16 mouse cellular contexts compared by ENCODE assay signal in the genomic region with DNA sequence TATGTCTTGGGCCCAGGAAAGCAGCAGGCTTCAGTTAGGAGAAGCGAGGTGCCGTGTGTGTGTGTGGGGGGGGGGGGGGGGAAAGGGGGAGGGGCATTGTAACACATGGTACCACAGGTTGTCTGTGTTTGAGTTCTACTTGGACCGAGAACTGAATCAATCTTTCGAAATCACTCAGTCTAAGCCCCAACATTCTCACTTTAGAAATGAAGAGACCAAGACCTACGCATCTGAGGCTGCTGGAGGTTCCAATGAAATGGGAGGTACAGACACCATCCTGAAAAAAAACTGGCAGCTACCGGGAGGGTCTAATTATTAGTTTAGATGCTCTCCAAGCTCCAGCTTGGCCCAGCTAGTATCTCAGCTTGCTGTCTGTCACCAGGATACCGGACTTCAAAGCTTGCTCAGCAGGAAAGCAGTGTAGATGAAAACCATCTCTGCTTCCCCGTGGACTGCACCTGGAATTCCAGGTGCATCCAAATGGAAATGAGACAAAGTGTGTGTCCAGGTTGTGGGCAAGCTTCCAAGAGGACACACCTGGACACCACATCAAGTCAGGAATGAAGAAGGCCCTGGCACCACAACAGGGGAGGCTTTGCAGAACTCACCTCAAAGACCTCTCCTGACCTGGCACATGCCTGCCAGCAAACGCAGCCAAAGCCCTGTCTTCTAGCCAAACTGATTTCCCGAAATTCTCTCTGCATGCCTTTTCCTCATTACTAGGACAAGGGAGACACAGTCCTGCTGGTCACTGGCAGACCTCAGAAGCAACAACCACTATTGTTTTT. TPM values are rescaled to one million over a fixed set of nuclear protein-coding genes. Genes with fewer than 3 reads are reported as not detected.
DNase-seq lines count a peak whose midpoint lies in the region; ATAC-seq and TF ChIP-seq lines count a peak whose summit lies in the region.
"Had no signal": no experiment of that assay in that cellular context is flagged by ENCODE, and none has a peak within 500 bp of the region (broad histone marks: within the 10 kb centered on the region; RNA-seq: fewer than 3 reads in every experiment).

No protein-coding gene starts in this region.

- peaks cover 6% of the 10 kb centered on the region; the same call in 1 of the 2 replicates for H3K79me2 ChIP-seq in liver, adult 2 months (ENCODE audit: control insufficient read depth, insufficient read depth, low read length)

- ATAC-seq in neural tube, embryonic 15.5 days (ENCODE audit: low FRiP score): no peak
- ATAC-seq: intestine, embryonic 15.5 days; midbrain, embryonic 16.5 days; Patski had no signal

- peaks cover 2% of the 10 kb centered on the region for H3K4me1 ChIP-seq in liver, adult 2 months (ENCODE audit: control insufficient read depth, insufficient read depth, low read length)
- no peaks in the 10 kb centered on the region for H3K4me1 ChIP-seq in neural tube, embryonic 15.5 days
- H3K4me1 ChIP-seq: hindbrain, embryonic 10.5 days; intestine, embryonic 15.5 days; neural tube, embryonic 12.5 days had no signal

- no peak for TF ChIP-seq POLR2A in liver, adult 2 months (IDR thresholded peaks at IDR 0.05; ENCODE audit: extremely low read depth, insufficient read depth, low read length)

- H3K9ac ChIP-seq in liver, adult 2 months (ENCODE audit: low read depth, low read length): no peak overlapping the region
- H3K9ac ChIP-seq in neural tube, embryonic 15.5 days (replicated peaks): no peak overlapping the region
- H3K9ac ChIP-seq: embryonic facial prominence, embryonic 13.5 days; intestine, embryonic 15.5 days; neural tube, embryonic 12.5 days had no signal

- WGBS in liver, adult 2 months: 40% methylated on average over 10 of the region's 10 CpGs
- 78% methylated on average over 10 of the region's 10 CpGs for WGBS in neural tube, embryonic 15.5 days

- H3K36me3 ChIP-seq in liver, adult 2 months (ENCODE audit: control insufficient read depth, insufficient read depth, low read length): no peaks in the 10 kb centered on the region
- H3K36me3 ChIP-seq in neural tube, embryonic 15.5 days: no peaks in the 10 kb centered on the region
- H3K36me3 ChIP-seq: hindbrain, embryonic 10.5 days; neural tube, embryonic 12.5 days had no signal

- peak; percentile 68 for DNase-seq in liver, adult 2 months (ENCODE audit: extremely low read depth, low read depth, low spot score)
- no peak for DNase-seq in liver
- DNase-seq in cerebellum, adult 11-12 months: peak; percentile 83
- peak; percentile 81 to 83 for DNase-seq in cerebellum, postnatal 25 days
- peak; percentile 56 for DNase-seq in induced T-regulatory cell, adult 2 months (ENCODE audit: low read depth)
- DNase-seq in spleen, adult 18-20 months: no peak
- no peak for DNase-seq in testis, postnatal 10 days (ENCODE audit: low spot score)
- DNase-seq: kidney, postnatal 10 days; lung, adult 18-20 months had no signal

- no peak for TF ChIP-seq CTCF in liver, adult 2 months (IDR thresholded peaks at IDR 0.05; ENCODE audit: low read depth, low read length)

- H3K4me2 ChIP-seq in neural tube, embryonic 15.5 days: no peak overlapping the region
- H3K4me2 ChIP-seq: embryonic facial prominence, embryonic 13.5 days; intestine, embryonic 15.5 days; neural tube, embryonic 12.5 days had no signal

- H3K4me3 ChIP-seq in liver, adult 2 months (ENCODE audit: insufficient read depth, low read depth, low read length): no peak overlapping the region
- no peak overlapping the region for H3K4me3 ChIP-seq in neural tube, embryonic 15.5 days (replicated peaks)
- H3K4me3 ChIP-seq: embryonic facial prominence, embryonic 13.5 days; hindbrain, embryonic 10.5 days; intestine, embryonic 15.5 days; neural tube, embryonic 12.5 days had no signal

- no peaks in the 10 kb centered on the region; the same call in 1 of the 2 replicates for H3K9me3 ChIP-seq in neural tube, embryonic 15.5 days (replicated peaks)
- H3K9me3 ChIP-seq: embryonic facial prominence, embryonic 13.5 days; intestine, embryonic 15.5 days; neural tube, embryonic 12.5 days had no signal

- H3K27me3 ChIP-seq in liver, adult 2 months (ENCODE audit: control insufficient read depth, insufficient read depth, low read length): no peaks in the 10 kb centered on the region
- no peaks in the 10 kb centered on the region for H3K27me3 ChIP-seq in neural tube, embryonic 15.5 days (replicated peaks)
- H3K27me3 ChIP-seq: embryonic facial prominence, embryonic 13.5 days; intestine, embryonic 15.5 days; neural tube, embryonic 12.5 days; Patski had no signal

- no peak overlapping the region; the same call in 1 of the 2 replicates for H3K27ac ChIP-seq in liver, adult 2 months (replicated peaks; ENCODE audit: insufficient read depth, low read depth, low read length)
- H3K27ac ChIP-seq in neural tube, embryonic 15.5 days (replicated peaks): no peak overlapping the region
- H3K27ac ChIP-seq: embryonic facial prominence, embryonic 13.5 days; hindbrain, embryonic 10.5 days; intestine, embryonic 15.5 days; neural tube, embryonic 12.5 days had no signal

RNA-seq across cellular contexts. Expression of a gene that starts 28.5 kb away (rescaled TPM):
- total RNA-seq in liver, adult 2 months (2014; rRNA removed): 6.6 and 8.2 TPM in 2 replicates
- polyA plus RNA-seq in liver, adult 2 months (2012; rRNA removed): 2.2 and 4.0 TPM in 2 replicates
- 6.6 and 10.1 TPM in 2 replicates for polyA plus RNA-seq in neural tube, embryonic 15.5 days (2015; fragmentation: Nextera tagmentation; extraction: Ambion mirVana)

Comparison
In these comparisons a context has a peak if more than half of its experiments do, and no peak if none do; other contexts are left out.
1. DNase-seq: peak in liver, adult 2 months (single experiment), cerebellum, adult 11-12 months (single experiment), cerebellum, postnatal 25 days (2 of 2) and induced T-regulatory cell, adult 2 months (single experiment); none in liver (single experiment), spleen, adult 18-20 months (0 of 2) and testis, postnatal 10 days (single experiment).